Mouse (Mus musculus) embryonic fibroblast, embryonic 13.5 days (primary cell): ENCODE results near the gene Tapbp.

ENCODE experiments used
- CTCF ChIP-seq: IDR thresholded peaks from 2 replicates; pipeline ENCODE4 v1.5.1; 2011; ENCODE audit warnings: mild to moderate bottlenecking, control low read depth, low read length, moderate library complexity, borderline replicate concordance; ENCODE audit not compliant: insufficient read depth
- POLR2A ChIP-seq: IDR thresholded peaks from 2 replicates; pipeline ENCODE4 v1.6.1; 2011; ENCODE audit warnings: low read depth, mild to moderate bottlenecking, control low read depth, low read length, moderate library complexity

GRCm38 (mm10) chr17:33911813-33912414 lies 3.8 kb upstream of the Tapbp start:
- TF ChIP-seq CTCF (no peak), POLR2A (no peak)
